Mouse (Mus musculus): ENCODE measurements at regions not wholly inside any gene's neighbourhood (a gene's known extent, or its start where the extent isn't known, plus 50 kb on each side); places are given as distances from the start of the nearest gene placed in this dataset.
A peak's percentile ranks its signal among the peaks of the same experiment; 100 is the strongest.

- intact Hi-C loops (cut with DNase I) = no loop called here
- no peak for DNase-seq
Measured at GRCm38 (mm10) chr15:50942429-50942828, 2942.3 kb upstream of the Gm7489 start.

GRCm38 (mm10) chr15:50944976-50945375 lies 2939.7 kb upstream of the Gm7489 start:
- intact Hi-C loops (cut with DNase I) = no loop called here
- DNase-seq = no peak

GRCm38 (mm10) chr15:50959109-50959508 lies 2925.6 kb upstream of the Gm7489 start:
- intact Hi-C loops (cut with DNase I) = no loop called here
- no peak for DNase-seq

GRCm38 (mm10) chr15:50963606-50964005 lies 2921.1 kb upstream of the Gm7489 start:
- intact Hi-C loops (cut with DNase I) = no loop called here
- DNase-seq = no peak

GRCm38 (mm10) chr15:50964236-50964635 lies 2920.5 kb upstream of the Gm7489 start:
- no peak for DNase-seq
- intact Hi-C loops (cut with DNase I) = no loop called here

GRCm38 (mm10) chr15:50967176-50967575 lies 2917.5 kb upstream of the Gm7489 start:
- no peak for DNase-seq
- intact Hi-C loops (cut with DNase I) = no loop called here

GRCm38 (mm10) chr15:50970637-50971036 lies 2914.1 kb upstream of the Gm7489 start:
- DNase-seq = no peak
- intact Hi-C loops (cut with DNase I) = no loop called here

GRCm38 (mm10) chr15:50972593-50972992 lies 2912.1 kb upstream of the Gm7489 start:
- DNase-seq = no peak
- intact Hi-C loops (cut with DNase I) = no loop called here

- intact Hi-C loops (cut with DNase I) = no loop called here
- DNase-seq = no peak
Measured at GRCm38 (mm10) chr15:50974002-50974754, 2910.5 kb upstream of the Gm7489 start.

GRCm38 (mm10) chr15:50989457-50989856 lies 2895.2 kb upstream of the Gm7489 start:
- DNase-seq = no peak

GRCm38 (mm10) chr15:50991667-50992066 lies 2893.0 kb upstream of the Gm7489 start:
- no peak for DNase-seq
- intact Hi-C loops (cut with DNase I) = no loop called here

More at GRCm38 (mm10) chr15:50989457-50989856, 2895.2 kb upstream of the Gm7489 start:
- intact Hi-C loops (cut with DNase I) = no loop called here

GRCm38 (mm10) chr15:50992246-50992645 lies 2892.5 kb upstream of the Gm7489 start:
- intact Hi-C loops (cut with DNase I) = no loop called here
- no peak for DNase-seq

- intact Hi-C loops (cut with DNase I) = no loop called here
- DNase-seq = no peak
Measured at GRCm38 (mm10) chr15:50993121-50993520, 2891.6 kb upstream of the Gm7489 start.

- intact Hi-C loops (cut with DNase I) = no loop called here
- no peak for DNase-seq
Measured at GRCm38 (mm10) chr15:50995688-50996087, 2889.0 kb upstream of the Gm7489 start.

GRCm38 (mm10) chr15:50996296-50996695 lies 2888.4 kb upstream of the Gm7489 start:
- intact Hi-C loops (cut with DNase I) = no loop called here
- no peak for DNase-seq

- peak; percentile 11 to 17 for DNase-seq
- intact Hi-C loops (cut with DNase I) = no loop called here
Measured at GRCm38 (mm10) chr15:50997209-50997763, 2887.4 kb upstream of the Gm7489 start.

GRCm38 (mm10) chr15:51038968-51039367 lies 2845.7 kb upstream of the Gm7489 start:
- DNase-seq = no peak
- intact Hi-C loops (cut with DNase I) = no loop called here

GRCm38 (mm10) chr15:51070538-51070937 lies 2814.2 kb upstream of the Gm7489 start:
- no peak for DNase-seq
- intact Hi-C loops (cut with DNase I) = no loop called here

- DNase-seq = no peak
- intact Hi-C loops (cut with DNase I) = no loop called here
Measured at GRCm38 (mm10) chr15:51071132-51071656, 2813.5 kb upstream of the Gm7489 start.

GRCm38 (mm10) chr15:51073678-51074077 lies 2811.0 kb upstream of the Gm7489 start:
- intact Hi-C loops (cut with DNase I) = no loop called here
- no peak for DNase-seq

- intact Hi-C loops (cut with DNase I) = no loop called here
- no peak for DNase-seq
Measured at GRCm38 (mm10) chr15:51074196-51074595, 2810.5 kb upstream of the Gm7489 start.

- intact Hi-C loops (cut with DNase I) = no loop called here
- DNase-seq = no peak
Measured at GRCm38 (mm10) chr15:51083677-51084322, 2800.9 kb upstream of the Gm7489 start.
